Mouse (Mus musculus) MN1 (cell line): ENCODE measurements at regions not wholly inside any gene's neighbourhood (a gene's known extent, or its start where the extent isn't known, plus 50 kb on each side); places are given as distances from the start of the nearest gene placed in this dataset.

Experiments used
- DNase-seq: peaks from one replicate; pipeline ENCODE4 v3.0.0-alpha.2; 2016; ENCODE audit warnings: low spot score

DNA sequence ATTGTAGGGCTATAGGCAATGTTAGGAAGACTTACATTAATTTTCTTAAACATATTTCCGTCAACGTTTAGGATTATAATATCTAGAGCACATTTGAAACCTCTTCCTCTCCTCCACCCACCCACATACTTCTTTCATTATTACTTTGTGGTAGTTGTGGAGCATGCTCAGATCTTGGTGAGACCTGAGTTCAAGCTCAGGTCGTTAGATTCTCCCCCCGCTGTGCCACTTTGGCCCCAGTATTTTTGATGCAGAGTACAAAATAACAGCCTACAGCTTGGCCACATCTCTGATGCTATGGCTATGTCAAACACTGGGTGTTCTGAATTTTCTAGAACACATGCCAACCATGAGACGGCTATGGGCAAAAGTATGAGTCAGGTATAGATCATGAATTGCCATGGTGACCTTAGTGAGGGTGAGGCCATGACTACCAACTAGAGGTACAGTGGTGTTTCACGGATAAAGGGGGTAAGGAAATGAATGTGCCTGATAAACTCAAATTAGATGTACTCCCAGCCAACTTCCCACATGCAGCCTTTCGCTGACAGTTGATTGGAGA lies 68.5 kb upstream of the H2afz start:
- DNase-seq, result no peak

DNA sequence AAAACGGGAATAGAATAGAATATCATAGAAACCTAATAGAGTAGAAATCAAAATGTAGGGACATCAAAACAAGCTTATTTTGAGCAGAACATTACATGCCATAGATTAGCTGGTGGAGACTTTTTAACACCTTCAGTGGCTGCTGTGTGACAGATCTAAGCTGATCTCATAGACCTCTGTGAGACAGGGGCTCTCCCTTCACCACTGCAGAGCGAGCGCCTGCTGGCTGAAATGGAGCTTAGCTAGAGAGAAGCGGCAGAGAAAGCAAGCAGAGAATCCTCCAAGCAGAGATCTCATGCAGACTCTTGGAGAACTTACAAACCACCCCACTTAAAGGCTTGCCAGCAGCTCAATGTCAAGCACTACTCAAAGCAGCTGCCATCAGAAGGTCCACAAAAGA lies 65.5 kb upstream of the H2afz start:
- no peak for DNase-seq

DNA sequence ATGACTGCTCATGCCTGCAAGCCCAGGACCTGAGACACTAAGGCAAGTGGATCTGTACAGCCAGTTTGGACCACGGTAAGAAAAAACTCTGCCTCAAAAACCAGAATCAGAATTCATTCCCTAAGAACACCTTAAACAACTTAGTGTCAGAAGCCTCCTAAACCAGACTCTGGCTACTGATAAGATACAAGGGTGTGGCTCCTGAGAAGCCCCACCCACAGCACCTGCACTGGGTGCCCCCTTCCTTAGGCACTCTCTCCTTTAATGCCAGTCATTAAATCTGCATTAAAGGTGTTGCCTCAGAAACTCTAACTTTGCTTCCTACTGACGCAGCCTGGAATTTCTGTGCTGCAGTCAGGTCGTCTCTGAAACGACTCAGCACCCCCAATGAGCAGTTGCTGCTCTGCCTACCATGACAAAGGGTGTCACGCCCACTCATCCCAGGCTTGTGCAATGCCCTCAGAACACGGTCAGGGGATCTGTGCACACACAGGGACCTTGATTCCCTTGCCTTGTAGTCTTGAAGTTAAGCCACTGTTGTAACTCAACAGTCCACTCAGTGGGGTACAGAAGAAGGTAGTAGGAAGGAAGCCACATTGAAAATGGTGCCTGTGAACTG lies 62.8 kb upstream of the H2afz start:
- DNase-seq, result no peak

DNA sequence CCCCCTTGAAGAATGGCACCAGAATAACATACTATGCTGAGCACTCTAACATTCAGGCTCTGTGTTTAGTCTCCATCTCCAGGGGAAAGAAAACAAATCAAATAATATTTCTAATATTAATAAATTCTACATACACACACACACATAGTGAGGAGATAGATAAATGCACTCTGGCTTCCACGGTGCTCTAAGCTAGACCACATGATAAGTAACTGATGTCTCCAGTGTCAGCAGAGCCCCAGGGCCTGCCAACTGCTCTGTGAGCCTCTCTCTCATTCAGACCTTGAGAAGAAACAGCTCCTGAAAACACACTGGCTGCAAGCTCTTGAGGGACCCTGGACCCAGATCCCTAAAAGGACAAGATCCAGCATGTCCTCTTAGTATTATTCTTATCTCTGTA lies 56.9 kb upstream of the H2afz start:
- no peak for DNase-seq

DNA sequence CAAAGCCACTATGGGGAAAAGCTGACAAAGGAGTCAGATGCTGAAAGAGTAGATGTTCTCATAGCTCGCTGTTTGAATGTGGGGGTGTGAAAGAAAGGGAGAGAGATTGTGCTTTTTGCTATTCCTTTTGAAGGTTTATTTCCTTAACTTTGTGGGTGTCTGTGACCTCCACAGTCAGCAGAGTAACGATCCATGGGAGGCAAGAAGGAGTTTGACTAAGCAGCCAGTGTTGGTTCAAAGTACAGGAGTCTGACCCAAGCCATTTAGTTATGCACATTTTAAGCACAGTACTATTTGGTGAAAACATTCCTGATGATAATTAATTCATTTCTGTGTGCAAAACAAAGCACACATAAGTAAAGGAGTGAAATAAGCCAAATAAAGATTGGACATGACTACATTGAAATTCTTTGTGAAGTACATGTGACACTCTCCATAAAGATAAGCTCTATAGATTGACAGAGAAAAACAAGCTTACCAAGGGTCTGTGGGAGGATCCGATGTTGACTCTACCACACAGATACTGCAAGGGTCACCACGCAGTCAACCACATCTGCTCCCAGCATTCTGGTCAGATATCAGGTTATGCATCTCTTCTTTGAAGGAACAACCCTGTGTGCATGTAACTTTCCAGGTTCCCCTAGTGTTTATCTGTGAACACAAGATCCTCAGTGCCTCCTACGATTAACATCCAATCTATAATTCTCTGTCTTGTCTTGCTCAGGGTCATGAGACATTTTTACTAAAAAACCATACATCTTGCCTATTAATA lies 56.2 kb upstream of the H2afz start:
- no peak for DNase-seq

DNA sequence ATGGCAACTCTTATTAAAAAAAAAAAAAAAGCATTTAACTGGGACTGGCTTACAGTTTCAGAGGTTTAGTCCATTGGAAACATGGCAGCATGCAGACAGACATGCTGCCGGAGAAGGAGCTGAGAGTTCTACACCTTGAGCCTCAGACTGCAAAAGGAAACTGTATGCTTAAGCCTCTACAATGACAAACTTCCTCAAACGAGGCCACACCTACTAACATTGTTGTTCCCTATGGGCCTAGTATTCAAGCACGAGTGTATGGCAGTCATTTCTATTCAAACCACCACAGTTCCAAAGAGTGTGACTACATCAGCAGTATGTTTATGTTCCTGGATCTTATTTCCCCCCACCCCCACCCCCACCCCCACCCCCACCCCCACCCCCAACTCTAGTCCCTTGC lies 54.2 kb upstream of the H2afz start:
- DNase-seq, result no peak
